Mouse (Mus musculus) adrenal gland, postnatal 10 days (tissue): ENCODE data around the gene Fam205c. TPM values are rescaled to one million over a fixed set of nuclear protein-coding genes. Genes with fewer than 3 reads are reported as not detected.
"Not testable (repeated sequence)": the region's sequence is repeated elsewhere in the genome, so short reads cannot be mapped to it uniquely, and the experiment has no call there.

Experiments used
- DNase-seq: peaks from one replicate; pipeline ENCODE4 v3.0.0; 2021; ENCODE audit warnings: mixed read lengths
- total RNA-seq, 2 experiments: library from RNA; stranded (reverse); gene quantifications; 2 replicates each; pipeline ENCODE4 v1.2.3; 2021

The Fam205c gene
- total RNA-seq, 2 experiments from 2014 or later, result not detected

- DNase-seq, result peak; percentile 60
Measured at GRCm38 (mm10) chr4:42876586-42877291, 2.7 kb upstream of the Fam205c start.

- DNase-seq, result no peak
Measured at GRCm38 (mm10) chr4:42872746-42873435, 1.1 kb downstream of the Fam205c start.

GRCm38 (mm10) chr4:42872151-42872550 lies 1.9 kb downstream of the Fam205c start:
- DNase-seq, result no peak

GRCm38 (mm10) chr4:42870748-42871147 lies 3.3 kb downstream of the Fam205c start:
- DNase-seq, result no peak

GRCm38 (mm10) chr4:42868193-42868592 lies 5.8 kb downstream of the Fam205c start:
- DNase-seq, result no peak

DNA sequence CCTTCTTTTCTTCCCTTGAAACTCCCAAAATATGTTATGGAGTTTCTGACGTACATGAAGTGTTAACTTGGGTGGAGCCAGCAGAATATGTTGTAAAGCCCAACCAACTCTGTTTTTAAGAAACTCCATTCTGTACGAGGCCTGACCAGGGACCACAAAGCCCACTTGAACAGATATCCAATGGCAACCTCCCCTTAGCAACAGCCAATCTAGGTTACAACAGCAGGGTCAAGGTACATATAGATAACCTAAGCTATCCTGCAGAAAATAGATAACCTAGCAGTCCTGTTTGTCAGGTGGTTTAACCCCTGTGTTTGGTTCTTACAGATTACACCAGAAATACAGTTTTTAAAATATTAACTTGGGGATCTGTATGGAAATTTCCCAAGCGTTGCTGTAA lies 6.6 kb downstream of the Fam205c start:
- DNase-seq, result no peak

GRCm38 (mm10) chr4:42863487-42863886 lies 10.5 kb downstream of the Fam205c start:
- DNase-seq, result not testable (repeated sequence)

DNA sequence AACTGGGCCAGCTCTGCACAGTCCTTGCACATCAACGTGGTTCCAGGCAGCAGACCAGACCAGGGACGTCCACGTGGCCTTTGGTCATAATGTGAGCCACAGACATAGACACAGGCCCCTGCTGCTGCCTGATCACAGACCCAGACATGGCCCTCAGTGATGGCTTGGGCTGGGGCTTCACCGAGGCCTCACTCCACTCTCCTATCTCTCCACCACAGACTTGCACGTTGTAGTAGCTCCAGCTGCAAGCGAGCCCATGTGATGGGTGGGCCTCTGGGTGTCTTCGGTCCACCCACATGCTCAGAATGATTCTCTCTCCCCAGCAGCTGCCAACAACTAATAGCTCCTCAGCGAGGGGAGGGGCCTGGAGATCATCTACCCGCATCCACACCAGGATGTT lies 13.6 kb downstream of the Fam205c start:
- not testable (repeated sequence) for DNase-seq

GRCm38 (mm10) chr4:42856671-42857070 lies 17.4 kb downstream of the Fam205c start, which contains the start of gene Gm12394:
Gm12394 (minus strand) TSS chr4:42856771.
- DNase-seq, result not testable (repeated sequence)

- DNase-seq, result not testable (repeated sequence)
Measured at GRCm38 (mm10) chr4:42853788-42854187, 20.2 kb downstream of the Fam205c start, which contains the start of gene Fam205a1. Fam205a1 (minus strand) TSS chr4:42853888.

Other genes with a start within 250 kb of the Fam205c start
- 10 to 100 TPM; 15.0 to 15.3 TPM for gene Gm2564, start 244.5 kb downstream of the Fam205c start, total RNA-seq
- 1 to 10 TPM in 1 of 2 experiments, not detected in 1; 4.3 TPM for gene Ccl27b, start 219.0 kb downstream of the Fam205c start, total RNA-seq
- not detected for gene Il11ra2, start 212.3 kb downstream of the Fam205c start, total RNA-seq
- gene 4930578G10Rik, start 138.7 kb downstream of the Fam205c start, total RNA-seq, result under 1 TPM in 1 of 2 experiments, not detected in 1; 0.51 TPM
- 1 to 10 TPM; 4.8 to 5.2 TPM for gene Ccl19, start 117.7 kb downstream of the Fam205c start, total RNA-seq
- 10 to 100 TPM; 43.1 to 45.7 TPM for gene Ccl21a, start 100.2 kb downstream of the Fam205c start, total RNA-seq
- gene Fam205a1, start 20.3 kb downstream of the Fam205c start, total RNA-seq, result not detected
- gene Gm12394, start 17.5 kb downstream of the Fam205c start, total RNA-seq, result not detected
- gene Phf24, start 42.4 kb upstream of the Fam205c start, total RNA-seq, result 1 to 10 TPM; 2.4 to 6.3 TPM
- 10 to 100 TPM; 19.4 to 20.4 TPM for gene Dnajb5, start 75.6 kb upstream of the Fam205c start, total RNA-seq
- gene 1700022I11Rik, start 95.4 kb upstream of the Fam205c start, total RNA-seq, result not detected
- gene Vcp, start 126.3 kb upstream of the Fam205c start, total RNA-seq, result 100 to 1,000 TPM; 238 to 252 TPM
- gene Fancg, start 136.3 kb upstream of the Fam205c start, total RNA-seq, result 10 to 100 TPM in 1 of 2 experiments, 1 to 10 TPM in 1; 7.3 to 11.7 TPM
- gene Pigo, start 151.6 kb upstream of the Fam205c start, total RNA-seq, result 10 to 100 TPM; 22.0 to 25.8 TPM
- 100 to 1,000 TPM; 177 to 190 TPM for gene Stoml2, start 157.5 kb upstream of the Fam205c start, total RNA-seq
- 10 to 100 TPM; 24.1 to 28.3 TPM for gene Fam214b, start 172.0 kb upstream of the Fam205c start, total RNA-seq
- gene Unc13b, start 184.7 kb upstream of the Fam205c start, total RNA-seq, result 10 to 100 TPM; 10.0 to 13.1 TPM